Mouse (Mus musculus) heart, embryonic 13.5 days (tissue): ENCODE measurements around the gene Fgfr2. TPM values are rescaled to one million over a fixed set of nuclear protein-coding genes. Genes with fewer than 3 reads are reported as not detected.

Source experiments
- ATAC-seq: fragments of 200-750 bp; cut with Nextera tagmentation; 2 replicates; pipeline ENCODE4 v1.8.0; 2017; ENCODE audit warnings: moderate TSS enrichment; ENCODE audit not compliant: insufficient number of reproducible peaks, low FRiP score, low TSS enrichment; ENCODE audit errors: extremely low read depth
- H3K27ac ChIP-seq: fragments of 300-500 bp; sonication (generic); replicated peaks from 2 replicates; pipeline ENCODE4 v1.5.1; 2015; ENCODE audit warnings: moderate library complexity, mild to moderate bottlenecking, inconsistent platforms
- H3K27me3 ChIP-seq: fragments of 300-500 bp; sonication (generic); replicated peaks from 2 replicates; pipeline ENCODE4 v1.6.1; 2015; ENCODE audit warnings: mild to moderate bottlenecking, inconsistent platforms
- H3K36me3 ChIP-seq: fragments of 300-500 bp; sonication (generic); 2 replicates; pipeline ENCODE4 v1.6.1; 2015; ENCODE audit warnings: mild to moderate bottlenecking, inconsistent platforms
- H3K4me1 ChIP-seq: fragments of 300-500 bp; sonication (generic); 2 replicates; pipeline ENCODE4 v1.6.1; 2015; ENCODE audit warnings: inconsistent platforms
- H3K4me2 ChIP-seq: fragments of 300-500 bp; sonication (generic); 2 replicates; pipeline ENCODE4 v1.6.1; 2015; ENCODE audit warnings: inconsistent platforms, mild to moderate bottlenecking, moderate library complexity
- H3K4me3 ChIP-seq: fragments of 300-500 bp; sonication (generic); 2 replicates; pipeline ENCODE4 v1.5.1; 2015; ENCODE audit warnings: moderate library complexity, mild to moderate bottlenecking, inconsistent platforms
- H3K9ac ChIP-seq: fragments of 300-500 bp; sonication (generic); 2 replicates; pipeline ENCODE4 v1.6.1; 2015; ENCODE audit warnings: inconsistent platforms, mild to moderate bottlenecking, moderate library complexity
- H3K9me3 ChIP-seq: fragments of 300-500 bp; sonication (generic); 2 replicates; pipeline ENCODE4 v1.6.1; 2016; ENCODE audit warnings: inconsistent platforms
- WGBS: fragments of 180-500 bp; shearing (Covaris S2); methylation state at CpG from one replicate; pipeline ENCODE4 v1.1.7; 2015; ENCODE audit warnings: mixed read lengths; 5-methylcytosine and 5-hydroxymethylcytosine counted together
- polyA plus RNA-seq: library from polyadenylated mRNA; unstranded; fragments of >200 nt; fragmentation: Nextera tagmentation; extraction: Ambion mirVana; gene quantifications from 2 replicates; pipeline ENCODE4 v1.2.1, GENCODE M21; 2015

Gene Fgfr2
- polyA plus RNA-seq, 1 experiment from 2014 or later, result 22.5 TPM

DNA sequence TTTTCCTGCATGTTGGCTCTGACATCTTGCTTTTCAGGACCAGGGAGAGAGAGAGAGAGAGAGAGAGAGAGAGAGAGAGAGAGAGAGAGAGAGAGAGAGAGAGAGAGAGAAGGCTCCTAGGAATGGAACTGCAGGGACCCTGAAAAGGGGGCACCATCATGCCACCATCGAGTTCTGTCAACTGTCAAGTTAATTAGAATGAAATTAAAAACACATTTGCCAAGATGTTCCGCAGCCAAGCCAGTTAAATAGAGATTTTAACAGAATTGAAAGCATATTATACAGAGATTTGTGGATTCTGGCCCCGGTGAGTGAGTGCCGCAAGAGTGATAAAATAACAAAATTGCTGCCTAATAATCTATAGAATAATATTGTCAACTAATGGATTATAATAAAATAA lies 1400.8 kb downstream of the Fgfr2 start:
- 72% methylated on average over 4 of the region's 4 CpGs for WGBS

DNA sequence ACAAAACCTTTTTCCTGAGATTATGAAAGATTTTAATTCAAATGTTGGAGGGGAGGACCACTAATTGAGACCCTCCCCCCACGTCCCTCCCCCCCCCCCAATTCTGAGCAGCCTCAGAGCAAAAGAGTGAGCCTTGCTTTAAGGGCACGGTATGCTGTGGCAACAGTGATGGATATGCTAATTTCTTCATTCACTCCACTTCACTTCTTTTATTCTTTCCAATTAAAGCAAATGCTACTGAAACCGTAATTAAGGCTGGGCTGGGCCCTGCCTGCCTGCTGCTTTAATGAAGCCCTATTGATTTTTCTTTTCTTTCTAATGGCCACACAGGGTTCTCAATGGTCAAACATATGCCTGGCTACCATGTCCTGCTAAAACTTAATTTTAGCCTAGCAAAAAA lies 1404.9 kb downstream of the Fgfr2 start:
- no peak for ATAC-seq
- 54% methylated on average over 3 of the region's 3 CpGs for WGBS
- Histone ChIP-seq H3K27ac (no peak overlapping the region), H3K4me1 (no peaks in the 10 kb centered on the region), H3K27me3 (peaks cover 17% of the 10 kb centered on the region), H3K4me3 (no peak overlapping the region), H3K4me2 (no peak overlapping the region), H3K36me3 (no peaks in the 10 kb centered on the region), H3K9ac (no peak overlapping the region), H3K9me3 (no peaks in the 10 kb centered on the region)

More for the DNA sequence above, 1400.8 kb downstream of the Fgfr2 start:
- Histone ChIP-seq H3K27ac (no peak overlapping the region), H3K27me3 (peaks cover 20% of the 10 kb centered on the region), H3K9me3 (no peaks in the 10 kb centered on the region), H3K4me3 (no peak overlapping the region), H3K4me1 (no peaks in the 10 kb centered on the region), H3K4me2 (no peak overlapping the region), H3K9ac (no peak overlapping the region), H3K36me3 (no peaks in the 10 kb centered on the region)
- no peak for ATAC-seq

DNA sequence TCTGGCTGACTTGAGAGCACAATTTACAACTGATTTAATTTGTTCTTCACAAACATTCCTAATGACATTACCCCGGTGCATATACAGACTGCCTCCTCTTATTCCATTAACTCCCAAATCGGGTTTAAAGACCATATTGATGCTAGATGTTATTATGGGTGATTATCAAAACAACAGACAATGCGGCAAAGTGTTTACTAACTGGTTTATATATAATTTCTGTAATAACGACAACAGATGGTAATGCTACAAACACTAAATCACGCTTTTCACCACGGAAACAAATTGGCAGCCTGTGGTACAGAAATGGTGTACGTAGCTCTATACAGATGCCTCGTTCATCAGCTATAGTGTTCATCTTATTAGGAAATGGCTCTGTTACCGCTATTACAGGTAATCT lies 1410.1 kb downstream of the Fgfr2 start:
- no peaks in the 10 kb centered on the region for H3K9me3 ChIP-seq
- H3K4me2 ChIP-seq, result no peak overlapping the region
- H3K27me3 ChIP-seq, result no peaks in the 10 kb centered on the region
- H3K9ac ChIP-seq, result no peak overlapping the region
- no peaks in the 10 kb centered on the region for H3K36me3 ChIP-seq
- no peaks in the 10 kb centered on the region for H3K4me1 ChIP-seq
- ATAC-seq, result no peak
- 82% methylated on average over 9 of the region's 9 CpGs for WGBS
- no peak overlapping the region for H3K27ac ChIP-seq
- H3K4me3 ChIP-seq, result no peak overlapping the region

DNA sequence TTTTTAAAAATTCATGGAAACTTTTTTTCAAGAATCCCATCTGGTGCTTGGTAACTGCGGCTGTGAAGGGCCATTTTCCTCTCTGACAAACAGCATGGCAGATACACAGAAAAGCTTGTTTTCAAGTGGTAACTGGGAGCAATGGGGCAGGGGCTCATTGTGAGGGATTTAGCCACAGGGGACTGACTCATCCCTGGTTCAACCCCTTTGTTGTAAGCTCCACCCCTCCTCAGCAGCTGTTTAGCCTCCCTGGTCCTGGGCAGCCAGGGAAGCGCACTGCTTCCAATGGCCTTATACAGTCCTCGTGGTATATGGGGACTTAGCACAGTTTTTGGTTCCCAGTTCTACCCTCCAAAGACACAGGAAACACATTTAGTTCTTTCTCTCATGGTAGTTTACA lies 1426.3 kb downstream of the Fgfr2 start:
- Histone ChIP-seq H3K9ac (no peak overlapping the region), H3K27me3 (no peaks in the 10 kb centered on the region), H3K4me2 (no peak overlapping the region), H3K4me3 (no peak overlapping the region), H3K27ac (no peak overlapping the region), H3K36me3 (no peaks in the 10 kb centered on the region), H3K9me3 (no peaks in the 10 kb centered on the region), H3K4me1 (no peaks in the 10 kb centered on the region)
- ATAC-seq, result no peak
- 22% methylated on average over 3 of the region's 3 CpGs for WGBS

DNA sequence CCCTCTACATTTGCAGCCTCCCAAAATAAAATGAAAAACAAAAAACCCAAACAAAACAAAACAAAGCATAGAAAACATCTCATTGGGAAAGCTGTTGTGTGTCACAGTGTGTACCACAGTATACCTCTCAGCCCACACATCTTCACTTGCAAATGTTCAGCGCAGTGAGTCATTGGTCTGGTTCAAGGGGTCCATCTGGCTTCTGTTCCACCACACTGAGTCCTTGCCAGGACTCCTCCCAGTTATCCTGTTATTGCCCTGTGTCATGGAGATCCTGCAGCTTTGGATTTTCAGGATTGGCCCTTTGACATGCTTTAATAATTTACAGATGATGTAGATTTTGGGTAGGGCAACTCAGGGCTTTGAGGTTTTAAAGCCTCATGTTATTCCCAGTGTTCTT lies 1435.8 kb downstream of the Fgfr2 start:
- no peaks in the 10 kb centered on the region for H3K36me3 ChIP-seq
- no peaks in the 10 kb centered on the region for H3K4me1 ChIP-seq
- no peak overlapping the region for H3K9ac ChIP-seq
- no peak overlapping the region for H3K4me2 ChIP-seq
- WGBS, result 81% methylated on average over 1 of the region's 1 CpGs
- no peaks in the 10 kb centered on the region for H3K9me3 ChIP-seq
- ATAC-seq, result no peak
- H3K27me3 ChIP-seq, result no peaks in the 10 kb centered on the region
- no peak overlapping the region for H3K4me3 ChIP-seq
- H3K27ac ChIP-seq, result no peak overlapping the region

DNA sequence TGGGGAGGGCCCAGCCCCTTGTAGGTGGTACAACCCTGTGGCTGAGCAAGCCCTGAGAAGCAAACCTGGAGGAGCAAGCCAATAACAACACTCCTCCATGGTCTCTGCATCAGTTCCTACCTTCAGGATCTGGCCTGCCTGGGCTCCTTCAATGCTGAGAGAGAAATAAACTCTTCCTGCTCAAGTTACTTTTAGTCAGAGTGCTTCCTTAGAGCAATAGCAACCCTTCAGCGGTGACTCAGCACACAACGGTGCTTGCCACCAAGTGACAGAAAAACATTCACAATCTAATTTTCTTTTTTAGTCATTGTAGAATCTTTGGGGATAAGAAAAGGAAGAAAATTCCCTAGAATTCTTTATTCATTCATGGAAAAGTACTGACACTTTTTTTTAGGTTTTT lies 1446.0 kb downstream of the Fgfr2 start:
- H3K4me3 ChIP-seq, result no peak overlapping the region
- H3K4me1 ChIP-seq, result no peaks in the 10 kb centered on the region
- no peak overlapping the region for H3K9ac ChIP-seq
- no peak overlapping the region for H3K4me2 ChIP-seq
- no peaks in the 10 kb centered on the region for H3K27me3 ChIP-seq
- no peaks in the 10 kb centered on the region for H3K9me3 ChIP-seq
- no peak for ATAC-seq
- no peak overlapping the region for H3K27ac ChIP-seq
- H3K36me3 ChIP-seq, result no peaks in the 10 kb centered on the region
- WGBS, result 81% methylated on average over 2 of the region's 2 CpGs

DNA sequence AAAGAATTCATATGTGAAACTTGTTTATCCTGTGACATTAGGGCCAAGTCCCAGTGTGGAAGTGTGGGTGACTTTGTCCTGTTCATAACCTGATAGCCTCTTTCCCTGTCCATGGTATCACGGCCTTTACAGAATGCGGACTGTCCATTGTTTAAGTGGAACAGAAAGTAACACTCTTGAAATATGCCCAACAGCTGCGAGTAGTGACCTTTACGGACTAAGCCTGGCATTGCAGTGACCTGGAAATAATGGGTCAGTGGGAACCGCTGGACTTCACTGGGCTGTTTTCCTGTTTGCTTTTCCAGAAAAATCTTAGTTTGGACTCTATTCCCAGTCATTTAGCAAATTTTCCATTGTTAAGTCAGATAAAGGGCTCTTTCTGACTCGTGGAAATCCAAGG lies 1452.6 kb downstream of the Fgfr2 start:
- no peak overlapping the region for H3K4me2 ChIP-seq
- H3K9me3 ChIP-seq, result no peaks in the 10 kb centered on the region
- 56% methylated on average over 6 of the region's 6 CpGs for WGBS
- ATAC-seq, result no peak
- H3K9ac ChIP-seq, result no peak overlapping the region
- H3K4me3 ChIP-seq, result no peak overlapping the region
- no peaks in the 10 kb centered on the region for H3K27me3 ChIP-seq
- no peaks in the 10 kb centered on the region for H3K36me3 ChIP-seq
- H3K4me1 ChIP-seq, result no peaks in the 10 kb centered on the region
- H3K27ac ChIP-seq, result no peak overlapping the region

DNA sequence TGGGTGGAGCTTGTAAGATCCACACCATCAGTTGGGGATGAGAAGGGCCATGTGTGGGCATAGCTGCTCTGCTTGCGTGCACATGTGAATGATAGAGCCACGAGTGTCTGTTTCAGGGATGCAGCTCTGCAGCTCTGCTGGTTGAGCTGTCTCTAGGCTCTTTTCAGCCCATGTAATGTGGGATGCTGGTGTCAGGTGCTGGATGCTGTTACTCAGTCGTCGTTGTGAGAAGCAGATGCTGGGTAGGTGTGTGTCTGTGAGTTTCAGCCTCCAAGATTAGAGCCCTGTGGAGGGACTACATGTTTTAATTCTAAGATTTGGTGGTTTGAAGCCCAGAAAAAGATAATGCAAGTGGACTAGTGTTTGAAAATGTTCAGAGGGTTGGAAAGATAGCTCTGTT lies 1453.8 kb downstream of the Fgfr2 start:
- Histone ChIP-seq H3K27ac (no peak overlapping the region), H3K4me1 (no peaks in the 10 kb centered on the region), H3K9me3 (no peaks in the 10 kb centered on the region), H3K4me3 (no peak overlapping the region), H3K4me2 (no peak overlapping the region), H3K36me3 (no peaks in the 10 kb centered on the region), H3K9ac (no peak overlapping the region), H3K27me3 (no peaks in the 10 kb centered on the region)
- ATAC-seq, result no peak
- WGBS, result 70% methylated on average over 4 of the region's 4 CpGs

DNA sequence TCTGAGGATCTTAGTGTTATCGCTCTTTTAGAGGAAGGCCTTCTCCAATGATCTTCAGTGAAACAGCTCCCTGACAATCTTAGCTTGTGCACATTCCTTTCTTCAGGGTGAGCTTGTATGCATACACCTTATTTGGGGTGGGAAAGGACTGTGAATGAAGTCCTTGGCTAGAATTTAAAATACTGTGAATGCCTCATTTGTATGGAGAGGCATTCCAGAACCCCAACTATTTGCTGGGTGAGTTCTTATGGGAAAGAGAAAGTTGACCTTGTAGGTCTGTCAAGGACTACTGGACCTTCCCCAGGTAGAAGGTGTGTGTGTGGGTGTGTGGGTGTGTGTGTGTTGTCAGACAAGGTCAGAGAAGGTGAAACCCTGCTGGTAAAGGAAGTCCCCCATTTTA lies 1462.4 kb downstream of the Fgfr2 start:
- Histone ChIP-seq H3K9me3 (no peaks in the 10 kb centered on the region), H3K27me3 (no peaks in the 10 kb centered on the region), H3K4me1 (no peaks in the 10 kb centered on the region), H3K4me3 (no peak overlapping the region), H3K36me3 (no peaks in the 10 kb centered on the region), H3K4me2 (no peak overlapping the region), H3K27ac (no peak overlapping the region), H3K9ac (no peak overlapping the region)
- WGBS, result 79% methylated on average over 1 of the region's 1 CpGs
- no peak for ATAC-seq

DNA sequence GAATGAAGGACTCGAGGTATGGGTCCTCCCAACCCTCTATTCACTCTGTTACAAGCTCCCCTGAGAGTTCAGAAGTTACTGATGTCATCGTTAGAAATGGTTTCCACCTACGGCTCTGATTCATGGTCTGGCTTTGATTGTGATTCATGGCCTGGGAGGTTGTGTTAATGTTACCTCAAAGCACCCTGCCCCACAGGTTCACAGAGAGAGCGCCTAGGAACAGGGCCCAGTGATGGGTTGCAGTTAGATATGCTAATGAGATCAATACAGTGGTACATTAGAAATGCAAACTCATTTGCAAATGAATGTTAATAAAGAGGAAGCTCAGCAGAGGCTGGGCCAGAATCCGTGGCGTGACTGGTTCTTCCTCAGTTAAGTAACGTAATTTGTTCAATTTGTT lies 1467.1 kb downstream of the Fgfr2 start:
- ATAC-seq, result no peak
- H3K36me3 ChIP-seq, result no peaks in the 10 kb centered on the region
- no peak overlapping the region for H3K4me2 ChIP-seq
- no peaks in the 10 kb centered on the region for H3K9me3 ChIP-seq
- no peaks in the 10 kb centered on the region for H3K4me1 ChIP-seq
- H3K4me3 ChIP-seq, result no peak overlapping the region
- H3K27me3 ChIP-seq, result no peaks in the 10 kb centered on the region
- no peak overlapping the region for H3K27ac ChIP-seq
- 60% methylated on average over 7 of the region's 7 CpGs for WGBS
- no peak overlapping the region for H3K9ac ChIP-seq

DNA sequence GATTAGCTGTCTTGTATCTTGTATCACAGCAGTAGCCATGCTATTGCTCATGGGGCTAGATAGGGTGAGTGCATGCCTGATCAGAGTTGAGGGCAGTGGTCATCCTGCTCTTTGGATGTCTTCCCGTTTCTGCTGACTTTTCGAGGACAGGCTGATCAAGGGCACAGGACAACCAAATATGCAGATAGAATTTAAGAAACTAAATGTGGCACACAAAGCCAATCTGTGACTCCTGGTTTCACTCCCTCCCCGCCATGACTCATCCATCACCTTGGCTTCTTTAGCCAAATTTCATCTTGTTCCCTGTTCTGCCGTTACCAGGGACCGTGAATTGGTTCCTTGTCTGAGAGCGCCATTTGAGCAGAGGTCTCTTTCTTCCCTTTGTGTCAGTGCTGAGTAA lies 1469.7 kb downstream of the Fgfr2 start:
- no peaks in the 10 kb centered on the region for H3K4me1 ChIP-seq
- no peaks in the 10 kb centered on the region for H3K36me3 ChIP-seq
- H3K27me3 ChIP-seq, result peaks cover 8% of the 10 kb centered on the region
- no peak for ATAC-seq
- no peak overlapping the region for H3K4me2 ChIP-seq
- no peak overlapping the region for H3K4me3 ChIP-seq
- H3K9me3 ChIP-seq, result no peaks in the 10 kb centered on the region
- no peak overlapping the region for H3K9ac ChIP-seq
- H3K27ac ChIP-seq, result no peak overlapping the region
- 77% methylated on average over 6 of the region's 6 CpGs for WGBS

DNA sequence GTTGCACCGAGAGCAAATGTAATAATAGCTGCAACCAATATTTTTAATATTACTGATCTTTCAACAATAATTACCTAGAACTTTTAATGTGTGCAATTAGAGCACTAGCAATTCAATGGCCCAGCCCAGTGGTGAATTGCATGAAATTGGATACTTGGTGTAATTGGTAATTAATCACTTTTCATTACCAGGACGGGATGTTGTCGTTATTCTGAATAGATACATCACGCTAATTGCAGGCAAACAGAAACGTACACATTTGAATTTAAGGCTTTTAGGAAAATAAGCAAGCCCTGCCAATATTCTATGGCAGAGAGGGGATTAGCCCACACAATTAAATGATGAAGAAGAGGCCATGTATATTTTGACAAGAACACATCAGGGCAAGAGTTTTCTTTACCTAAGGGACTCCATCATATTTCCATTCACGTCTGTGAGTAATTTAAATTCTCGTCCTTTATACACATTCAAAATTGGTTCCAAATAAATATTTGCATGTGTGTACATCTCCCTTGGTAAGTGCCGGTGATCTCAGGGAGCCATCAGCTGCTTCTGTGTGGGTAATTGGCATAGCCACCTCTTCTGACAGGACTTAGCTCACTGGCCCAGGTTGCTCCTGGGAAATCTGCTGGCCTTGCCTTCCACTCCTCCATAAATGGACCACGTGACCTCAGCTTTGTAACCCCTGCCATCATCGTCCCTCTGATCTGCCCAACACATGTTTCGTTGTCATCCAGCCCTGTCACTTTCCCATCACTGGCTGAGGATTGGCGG lies 1471.0 kb downstream of the Fgfr2 start:
- 75% methylated on average over 12 of the region's 12 CpGs for WGBS
- H3K27me3 ChIP-seq, result peaks cover 8% of the 10 kb centered on the region
- H3K27ac ChIP-seq, result no peak overlapping the region
- H3K4me2 ChIP-seq, result no peak overlapping the region
- no peaks in the 10 kb centered on the region for H3K36me3 ChIP-seq
- 0 out of 2 replicates have a peak, but pooled peaks cover 2% of the 10 kb centered on the region for H3K4me1 ChIP-seq
- no peak overlapping the region for H3K4me3 ChIP-seq
- no peak overlapping the region for H3K9ac ChIP-seq
- ATAC-seq, result no peak
- no peaks in the 10 kb centered on the region for H3K9me3 ChIP-seq
